Mouse (Mus musculus): ENCODE data around the gene Rhou.
"Not testable (repeated sequence)": the region's sequence is repeated elsewhere in the genome, so short reads cannot be mapped to it uniquely, and the experiment has no call there.

The Rhou gene

DNA sequence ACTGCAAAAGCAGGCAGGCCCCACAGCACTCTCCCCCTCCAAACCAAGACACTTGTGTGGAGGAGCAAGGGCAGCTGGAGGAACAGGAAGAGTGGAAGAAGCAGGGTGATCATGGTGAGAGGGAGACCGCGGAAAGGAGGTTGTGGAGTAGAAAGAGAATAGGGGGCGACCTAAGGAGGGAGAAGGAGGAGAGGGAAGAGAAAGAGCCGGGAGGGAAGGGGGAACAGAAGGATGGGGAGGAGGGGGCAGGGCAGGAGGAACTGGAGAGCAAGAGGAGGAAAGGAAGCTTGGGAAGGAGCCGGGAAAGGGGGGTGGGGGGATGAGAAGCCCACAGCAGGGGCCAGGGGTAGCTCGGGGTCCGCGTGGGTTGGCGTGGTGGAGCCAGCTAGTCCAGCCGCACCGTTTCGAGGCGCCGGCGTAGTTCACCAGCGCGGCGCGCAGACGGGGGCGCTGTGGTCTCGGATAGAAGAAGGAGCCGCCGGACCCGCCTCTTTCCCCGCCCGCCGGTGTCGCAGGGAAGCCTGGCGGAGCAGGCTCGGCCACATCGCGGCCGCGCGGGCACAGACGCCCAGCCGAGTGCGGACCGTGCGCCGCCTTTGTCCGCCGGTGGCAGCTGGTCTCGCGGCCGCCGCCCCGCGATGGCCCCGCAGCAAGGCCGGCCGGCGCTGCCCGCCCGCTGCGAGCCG, at the start of gene Rhou:
Rhou (plus strand) TSS at position 622 of the 686 bp plus-strand sequence.
- DNase-seq: peak; percentile 80

DNA sequence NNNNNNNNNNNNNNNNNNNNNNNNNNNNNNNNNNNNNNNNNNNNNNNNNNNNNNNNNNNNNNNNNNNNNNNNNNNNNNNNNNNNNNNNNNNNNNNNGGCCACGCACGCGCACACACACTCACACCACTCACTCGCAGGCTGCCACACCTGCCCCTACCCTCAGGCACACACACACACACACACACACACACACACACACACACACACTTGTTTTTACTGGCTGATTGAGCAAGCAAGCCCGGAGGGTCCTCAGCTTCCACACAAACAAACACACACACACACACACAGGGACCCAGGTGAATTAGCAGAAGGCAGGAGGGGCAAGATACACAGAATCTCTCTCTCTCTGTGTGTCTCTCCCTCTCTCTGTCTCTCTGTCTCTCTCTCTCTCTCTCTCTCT, 41.1 kb upstream of the Rhou start:
- not testable (repeated sequence) for DNase-seq

DNA sequence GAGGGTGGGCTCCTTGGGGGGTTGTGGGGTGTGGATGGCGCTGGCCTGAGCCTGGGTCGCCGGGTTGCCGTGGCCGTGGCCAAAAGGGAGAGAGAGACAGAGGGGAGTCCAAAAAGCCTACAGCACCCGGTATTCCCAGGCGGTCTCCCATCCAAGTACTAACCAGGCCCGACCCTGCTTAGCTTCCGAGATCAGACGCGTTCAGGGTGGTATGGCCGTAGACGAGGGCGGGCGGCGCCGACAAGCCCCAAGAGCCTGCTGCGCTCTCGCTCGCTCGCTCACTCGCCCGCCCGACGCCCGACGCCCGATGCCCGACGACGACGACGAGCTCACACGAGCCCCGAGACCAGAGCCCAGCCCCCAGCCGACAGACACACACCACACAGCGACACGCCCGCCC, 30.2 kb upstream of the Rhou start:
- not testable (repeated sequence) for DNase-seq

DNA sequence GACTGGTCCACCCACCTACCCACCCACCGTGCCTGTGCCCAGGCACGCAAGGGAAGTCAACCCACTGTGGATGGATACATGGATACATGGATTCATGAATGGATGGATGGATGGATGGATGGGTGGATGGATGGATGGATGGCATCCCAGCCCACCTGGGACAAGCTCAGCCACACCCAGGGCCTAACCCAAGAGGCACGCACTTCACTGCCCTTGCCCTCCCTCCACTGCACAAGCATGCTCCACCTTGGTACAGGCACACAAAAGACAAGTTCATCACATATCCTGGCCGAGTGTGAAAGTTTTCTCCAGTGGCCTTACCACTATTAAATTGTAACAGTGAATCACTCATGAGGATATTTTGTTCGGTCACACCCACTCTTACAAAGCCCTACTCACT, 29.5 kb upstream of the Rhou start:
- DNase-seq: no peak

DNA sequence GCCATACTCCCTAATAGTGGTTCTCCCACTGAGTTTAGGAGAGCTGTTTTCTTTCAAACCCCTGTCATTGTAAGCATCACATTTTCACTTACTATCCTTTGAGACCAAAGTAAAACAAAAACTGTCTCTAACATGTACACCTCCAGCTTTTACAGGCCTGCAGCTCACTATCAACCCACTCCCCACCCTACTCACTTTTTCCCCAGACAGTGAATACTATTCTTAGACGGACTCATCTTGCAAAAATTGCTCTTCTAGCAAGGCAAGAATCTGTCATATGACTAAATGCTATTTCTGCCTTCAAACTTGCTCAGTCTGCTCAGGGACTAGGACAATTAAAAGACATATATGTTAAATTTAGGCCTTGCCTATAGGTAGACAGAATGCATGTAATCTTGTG, 29.0 kb upstream of the Rhou start:
- DNase-seq: no peak

DNA sequence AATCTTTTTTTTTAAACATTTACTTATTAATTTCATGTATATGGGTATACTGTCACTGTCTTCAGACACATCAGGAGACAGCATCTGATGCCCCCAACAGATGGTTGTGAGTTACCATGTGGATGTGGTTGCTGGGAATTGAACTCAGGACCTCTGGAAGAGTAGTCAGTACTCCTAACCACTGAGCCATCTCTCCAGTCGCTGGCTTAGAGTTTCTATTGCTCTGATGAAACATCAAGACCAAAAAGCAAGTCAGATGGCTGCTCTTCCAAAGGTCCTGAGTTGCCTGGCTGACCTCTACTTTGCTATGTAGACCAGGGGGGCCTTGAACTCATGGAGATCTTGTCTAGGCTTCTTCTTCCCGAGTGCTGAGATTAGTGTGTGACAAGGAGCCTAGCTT, 28.0 kb upstream of the Rhou start:
- no peak for DNase-seq

DNA sequence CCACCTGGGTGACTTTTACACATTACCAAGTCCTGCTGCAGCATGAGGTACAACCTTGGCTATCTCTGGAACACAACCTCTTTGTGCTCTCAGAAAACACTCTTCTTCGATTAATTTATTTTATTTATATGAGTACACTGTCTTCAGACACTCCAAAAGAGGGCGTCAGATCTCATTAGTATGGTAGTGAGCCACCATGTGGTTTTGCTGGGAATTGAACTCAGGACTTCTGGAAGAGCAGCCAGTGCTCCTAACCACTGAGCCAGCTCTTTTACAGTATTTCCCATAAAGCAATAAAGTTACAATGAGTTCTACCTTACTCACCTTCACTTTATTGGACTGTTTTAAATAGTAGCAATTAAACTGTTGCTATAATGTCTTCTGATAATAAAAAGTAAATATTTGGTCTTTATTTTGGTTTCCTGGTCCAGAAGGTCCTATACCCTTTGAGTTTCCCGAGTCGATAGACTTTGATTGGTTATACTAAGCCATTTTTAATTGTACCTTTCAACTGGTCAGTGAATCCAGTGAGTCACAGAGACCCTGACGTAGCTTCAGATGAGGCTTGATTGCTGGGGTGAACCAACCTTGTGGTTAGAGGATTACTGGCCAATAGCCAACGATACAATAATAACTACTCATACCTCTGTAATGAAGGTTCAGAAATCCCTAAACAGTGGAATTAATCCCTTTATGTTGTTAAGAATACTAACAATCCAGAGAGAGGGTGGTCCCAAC, 26.1 kb upstream of the Rhou start:
- DNase-seq: no peak

DNA sequence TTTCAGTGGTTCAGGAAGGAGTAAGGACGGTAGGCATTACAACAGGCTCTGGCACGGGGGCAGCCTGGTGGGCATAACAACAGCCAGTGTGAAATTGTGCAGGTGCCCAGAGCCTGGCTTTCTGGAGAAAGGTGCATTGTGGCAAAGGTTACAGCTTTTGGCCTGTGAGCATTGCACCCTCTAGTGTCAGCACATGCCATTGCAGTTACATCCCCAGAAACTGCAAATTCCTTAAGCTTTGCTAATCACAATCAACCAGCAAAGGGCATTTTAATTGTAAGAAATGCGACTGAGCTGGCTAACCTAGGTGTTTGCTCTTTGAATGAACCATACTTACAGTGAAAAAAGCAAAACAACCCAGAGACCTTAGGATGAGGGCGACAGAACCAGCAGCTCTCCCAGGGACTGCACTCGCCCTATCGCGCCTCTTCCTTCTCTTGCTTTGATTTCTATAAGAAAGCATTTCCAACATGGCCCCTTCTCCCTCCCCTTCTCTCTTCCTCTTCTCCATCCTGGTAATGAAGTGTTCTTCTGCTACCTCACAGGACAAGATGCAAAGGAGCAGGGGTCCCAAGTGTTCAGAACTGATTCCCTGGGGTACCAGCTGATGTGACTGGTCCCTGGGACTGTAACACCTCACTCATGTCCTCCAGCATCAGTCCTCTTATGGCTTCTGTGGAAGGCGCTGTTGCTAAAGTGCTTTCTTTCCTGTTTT, 25.3 kb upstream of the Rhou start:
- DNase-seq: peak; percentile 34

DNA sequence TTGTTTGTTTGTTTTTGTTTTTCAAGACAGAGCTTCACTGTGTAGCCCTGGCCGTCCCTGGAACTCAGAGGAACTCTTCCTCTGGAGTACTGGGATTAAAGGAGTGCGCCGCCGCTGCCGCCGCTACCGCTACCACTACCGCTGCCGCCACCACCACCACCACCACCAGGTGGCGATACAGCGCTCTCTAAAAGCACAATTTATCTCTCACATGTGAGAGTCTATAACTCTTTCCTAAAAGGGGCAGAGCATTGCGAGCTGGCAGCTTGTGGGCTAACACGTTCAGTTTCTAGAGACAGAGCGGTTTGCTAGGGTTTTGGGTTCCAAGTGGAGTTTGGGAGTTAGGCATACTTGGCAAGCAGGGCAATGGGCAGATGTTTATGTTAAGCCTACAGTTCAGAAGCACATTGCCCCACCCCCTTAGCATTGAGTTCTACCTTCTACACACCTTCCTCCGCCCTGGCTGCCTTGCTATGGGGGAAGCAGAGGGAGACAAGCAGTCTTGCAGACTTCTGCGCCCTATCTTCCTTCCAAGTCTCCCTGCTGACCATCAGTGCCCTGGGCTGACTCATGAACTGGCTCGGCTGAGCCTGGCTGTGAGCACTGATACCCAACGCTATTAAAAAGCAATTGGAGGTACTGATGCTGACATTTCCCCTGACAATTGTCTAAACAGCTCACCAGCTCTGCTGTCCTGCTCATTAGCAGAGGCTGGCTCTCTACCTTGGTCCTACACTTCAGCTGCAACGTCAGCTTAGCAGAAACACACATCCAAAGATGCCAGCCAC, 24.6 kb upstream of the Rhou start:
- peak; percentile 36 for DNase-seq

DNA sequence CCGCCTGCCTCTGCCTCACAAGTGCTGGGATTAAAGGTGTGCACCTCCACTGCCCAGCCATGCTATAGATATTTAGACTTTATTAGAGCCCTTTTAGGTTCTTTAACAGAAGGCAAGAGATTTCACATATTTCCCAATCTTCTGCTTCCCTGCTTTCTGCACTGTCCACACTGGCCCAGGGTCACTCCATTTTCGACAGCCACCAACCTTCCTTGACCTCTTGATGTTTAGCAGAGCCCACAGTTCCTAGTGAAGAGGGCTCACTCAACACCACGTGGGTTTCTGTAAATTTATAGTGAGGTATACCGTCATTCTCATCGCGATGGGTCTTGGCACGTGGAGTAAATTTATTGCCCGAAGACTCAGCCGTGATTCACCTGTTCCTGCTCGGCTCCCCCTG, 23.7 kb upstream of the Rhou start:
- DNase-seq: no peak

DNA sequence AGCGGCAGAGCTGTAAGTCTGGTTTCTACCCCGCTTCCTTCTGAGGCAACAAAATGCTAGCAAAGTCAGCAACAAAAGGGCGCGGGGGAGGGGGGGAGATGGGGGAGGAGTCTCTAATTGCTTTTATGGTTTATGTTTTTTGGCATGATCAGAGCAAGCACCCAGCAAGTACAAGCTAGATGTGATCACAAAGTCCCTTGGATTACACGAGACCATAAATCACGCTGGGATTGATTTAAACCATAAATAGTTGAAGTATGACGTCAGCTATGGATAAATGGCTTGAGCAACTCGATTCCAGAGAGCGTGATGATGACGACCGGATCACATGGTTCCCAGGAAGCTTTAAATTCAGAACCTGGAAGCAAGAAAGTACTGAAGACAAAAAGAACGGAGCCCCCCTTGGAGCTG, 22.9 kb upstream of the Rhou start:
- DNase-seq: no peak

DNA sequence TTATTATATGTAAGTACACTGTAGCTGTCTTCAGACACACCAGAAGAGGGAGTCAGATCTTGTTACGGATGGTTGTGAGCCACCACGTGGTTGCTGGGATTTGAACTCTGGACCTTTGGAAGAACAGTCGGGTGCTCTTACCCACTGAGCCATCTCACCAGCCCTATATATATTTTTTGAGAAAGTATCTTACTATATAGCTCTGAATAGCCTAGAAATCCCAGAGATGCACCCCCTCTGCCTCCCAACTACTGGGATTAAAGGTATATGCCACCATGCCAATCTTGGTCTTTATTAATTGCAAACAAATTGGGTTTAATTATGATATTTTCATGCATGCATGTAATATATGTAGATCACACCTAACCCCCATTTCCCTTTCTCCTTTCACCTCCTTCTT, 22.0 kb upstream of the Rhou start:
- DNase-seq: not testable (repeated sequence)

DNA sequence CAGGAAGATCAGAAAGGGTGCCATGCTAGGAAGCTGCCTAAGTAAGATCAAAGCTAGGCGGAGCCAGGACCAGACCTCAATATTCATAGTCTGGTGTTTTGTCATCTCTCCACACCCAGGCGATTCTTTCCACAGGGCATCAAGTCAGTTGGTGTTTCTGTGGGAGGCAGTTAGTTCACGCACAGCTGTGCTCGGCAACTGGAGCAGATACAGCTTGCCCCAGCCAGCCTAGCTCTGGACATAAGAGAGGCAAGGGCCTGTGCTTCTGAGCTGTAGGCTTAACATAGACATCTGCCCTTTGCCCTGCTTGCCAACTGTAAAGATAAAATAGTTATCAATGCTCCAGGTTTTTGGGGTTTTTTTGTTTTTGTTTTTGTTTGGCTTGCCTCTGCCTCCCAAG, 21.5 kb upstream of the Rhou start:
- DNase-seq: no peak

DNA sequence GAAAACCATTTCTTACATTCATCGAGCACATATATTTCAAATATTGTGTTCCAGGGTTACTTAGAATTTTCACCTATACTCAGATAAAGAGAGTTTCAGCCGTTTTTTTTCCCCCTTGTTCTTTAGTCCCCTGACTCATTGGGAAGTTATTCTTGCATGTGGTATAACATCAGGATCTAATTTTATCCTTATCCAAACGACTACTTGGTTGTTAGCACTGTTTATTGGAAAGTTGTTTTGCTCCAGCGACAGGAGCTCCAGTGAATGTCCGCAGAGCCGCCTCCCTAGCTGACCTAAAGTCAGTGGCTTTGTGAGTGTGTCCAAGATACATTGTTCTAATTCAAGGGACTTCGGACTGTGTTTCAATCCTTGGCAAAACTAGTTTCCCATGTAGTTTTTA, 19.9 kb upstream of the Rhou start:
- no peak for DNase-seq

DNA sequence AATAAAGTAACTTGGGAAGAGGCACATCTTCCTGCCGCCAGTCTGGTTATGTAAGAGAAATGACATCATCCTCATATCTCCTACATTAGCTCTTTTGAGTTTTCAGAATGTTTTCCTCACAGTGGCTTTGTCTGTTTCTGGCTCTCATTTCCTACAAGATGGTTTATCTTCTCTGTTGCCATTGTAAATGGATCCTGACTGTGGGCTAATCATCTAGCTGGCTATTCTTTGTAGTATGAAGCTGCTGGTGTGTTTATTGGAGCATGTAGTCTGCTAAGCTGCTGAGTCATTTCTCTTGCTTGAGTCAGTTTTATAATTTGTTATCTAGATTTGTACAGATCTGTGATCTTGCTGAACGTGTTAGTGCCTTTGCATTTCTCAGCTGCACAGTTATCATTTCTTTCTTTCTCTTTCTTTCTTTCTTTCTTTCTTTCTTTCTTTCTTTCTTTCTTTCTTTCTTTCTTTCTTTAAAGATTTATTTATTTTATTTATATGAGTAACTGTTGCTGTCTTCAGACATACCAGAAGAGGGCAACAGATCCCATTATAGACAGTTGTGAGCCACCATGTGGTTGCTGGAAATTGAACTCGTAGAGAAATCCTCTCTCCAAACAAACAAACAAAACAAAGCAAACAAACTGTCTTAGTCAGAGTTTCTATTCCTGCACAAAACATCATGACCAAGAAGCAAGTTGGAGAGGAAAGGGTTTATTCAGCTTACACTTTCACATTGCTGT, 19.2 kb upstream of the Rhou start:
- no peak for DNase-seq

DNA sequence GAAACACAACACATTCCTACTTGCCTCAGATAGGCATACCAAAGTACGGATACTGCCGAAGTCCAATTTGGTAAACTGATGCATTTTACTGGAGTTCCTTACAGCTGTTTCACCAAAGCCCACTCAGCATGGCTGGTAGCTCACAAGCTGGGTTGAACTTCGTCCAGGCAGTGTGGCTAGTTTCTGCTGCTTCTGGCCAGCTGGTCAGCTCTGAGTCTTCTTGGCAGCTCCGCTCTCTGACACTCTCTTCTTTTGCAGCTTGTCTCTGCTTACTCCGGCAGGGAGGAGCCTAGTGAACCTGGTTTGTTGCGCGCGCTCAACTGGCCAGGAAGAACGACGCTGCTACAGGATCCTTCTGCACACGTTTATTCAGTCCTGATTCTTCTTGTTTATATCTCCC, 18.1 kb upstream of the Rhou start:
- DNase-seq: no peak

DNA sequence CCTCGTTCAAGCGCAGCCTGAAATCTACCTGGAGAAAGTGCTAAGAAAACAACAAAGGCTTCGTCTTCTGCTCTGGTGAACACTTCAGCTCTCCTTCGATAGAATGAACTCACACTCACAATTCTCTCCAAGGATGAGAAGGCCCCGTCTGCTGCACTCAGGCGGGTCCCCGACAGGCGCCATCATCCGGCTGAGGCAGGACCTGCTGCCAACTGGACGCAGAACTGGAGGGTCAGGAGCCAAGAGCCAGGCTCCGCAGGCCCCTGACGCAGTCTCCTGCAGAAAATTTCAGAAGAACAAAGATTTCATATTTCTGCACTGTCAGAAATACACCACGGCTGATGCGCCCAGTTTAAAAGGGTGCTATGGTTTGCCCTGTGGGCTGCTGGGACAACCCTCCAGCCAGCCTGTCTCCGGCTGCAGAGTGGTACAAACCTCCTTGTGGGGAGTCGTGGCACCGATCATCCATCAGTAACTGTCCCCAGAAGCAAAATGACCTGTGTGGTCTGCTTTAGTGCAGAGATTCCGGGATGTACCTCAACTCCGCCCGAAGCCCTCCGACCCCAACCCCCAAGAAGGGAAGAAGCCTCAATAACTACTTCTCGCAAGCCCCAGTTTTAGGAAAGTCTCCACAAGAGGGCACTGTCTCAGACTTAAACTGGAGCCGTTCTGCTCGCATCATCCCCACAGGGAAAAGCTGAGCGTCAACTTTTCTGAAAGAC, 10.2 kb upstream of the Rhou start:
- peak; percentile 18 for DNase-seq

DNA sequence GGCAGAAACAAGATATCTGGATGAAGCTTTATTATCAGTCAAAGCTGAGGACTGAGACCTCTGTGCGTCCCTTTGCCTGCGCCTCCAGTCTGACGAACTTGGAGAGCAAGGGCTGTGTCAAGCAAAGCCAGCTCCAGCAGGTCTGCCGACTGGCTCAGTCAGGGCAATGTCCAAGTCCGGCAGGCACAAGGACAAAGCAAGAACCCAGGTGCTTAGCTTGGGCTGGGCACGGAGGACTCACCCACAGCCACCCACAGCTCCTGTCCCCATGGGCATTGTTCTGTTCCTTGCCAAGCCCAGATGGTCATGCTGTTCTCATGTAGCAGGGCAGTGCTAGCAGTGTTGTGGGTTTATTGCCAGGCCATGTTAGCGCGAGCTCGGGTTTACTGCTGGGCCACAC, 8.5 kb upstream of the Rhou start:
- DNase-seq: peak; percentile 51

DNA sequence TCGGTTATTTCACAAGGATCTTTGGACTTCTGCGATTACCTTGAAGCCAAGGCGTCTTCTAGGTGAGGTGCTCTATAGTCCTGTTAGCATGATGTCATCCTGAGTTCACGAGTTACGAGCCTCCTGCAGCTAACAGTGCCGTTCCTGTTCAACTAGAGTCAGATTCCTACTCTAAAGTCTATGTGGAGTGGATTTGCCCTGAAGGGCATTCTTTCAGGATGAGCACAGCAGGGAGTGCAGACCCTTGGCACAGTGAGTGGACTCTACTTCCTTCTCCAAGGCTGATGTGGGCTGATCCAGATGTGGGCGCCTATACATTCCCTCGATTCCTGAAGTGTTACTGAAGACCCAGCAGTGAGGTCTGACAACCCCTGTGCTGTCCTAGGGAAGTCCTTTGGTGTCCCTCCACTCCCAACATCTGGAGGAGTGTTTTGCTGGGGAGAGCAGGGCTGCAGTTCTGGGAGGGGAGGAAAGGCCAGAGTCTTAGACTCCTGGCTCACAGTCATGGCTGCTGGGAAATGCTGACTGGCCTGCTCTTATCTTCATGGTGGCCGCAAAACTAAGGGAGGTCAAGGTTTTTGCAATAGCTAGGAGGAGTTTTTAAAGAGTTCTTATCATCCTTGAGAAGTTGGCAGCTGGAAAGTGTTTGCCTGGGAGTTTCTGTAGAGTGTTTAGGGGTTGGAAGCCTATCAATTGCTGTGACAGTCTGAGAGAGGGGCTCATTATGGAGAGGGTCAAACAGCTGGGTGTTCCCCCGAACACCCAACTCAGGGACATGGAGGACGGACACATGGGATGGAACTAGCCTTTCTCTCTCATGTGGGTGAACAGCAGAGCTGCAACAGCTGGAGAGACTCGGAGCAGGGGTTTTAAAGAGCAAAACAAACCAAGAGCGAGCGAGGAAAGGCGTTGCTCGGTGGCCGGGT, 5.2 kb upstream of the Rhou start:
- DNase-seq: no peak

DNA sequence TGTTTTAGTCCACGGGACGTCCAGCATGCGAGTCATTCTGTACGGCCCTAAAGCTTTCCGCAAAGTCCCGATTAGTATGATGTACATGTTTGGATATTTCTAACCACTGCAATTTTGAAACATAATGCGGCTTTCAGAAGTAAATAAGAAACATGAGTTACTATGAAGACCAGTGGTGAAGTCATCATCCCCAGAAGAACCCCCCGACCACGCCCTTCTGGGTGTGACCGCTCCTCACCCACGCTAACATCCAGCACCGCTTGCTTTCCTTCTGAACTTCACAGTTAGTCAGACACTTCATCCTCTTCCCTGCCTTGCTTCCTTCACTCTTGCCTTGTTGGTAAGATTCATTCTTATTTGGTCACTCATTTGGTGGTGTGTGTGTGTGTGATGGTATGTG, 4.2 kb upstream of the Rhou start:
- DNase-seq: no peak
